Mouse (Mus musculus) neural tube, embryonic 12.5 days (tissue): ENCODE results near the gene Lmo7. TPM values are rescaled to one million over a fixed set of nuclear protein-coding genes. Genes with fewer than 3 reads are reported as not detected.

Source experiments
- ATAC-seq: fragments of 200-750 bp; cut with Nextera tagmentation; 2 replicates; pipeline ENCODE4 v1.8.0; 2017; ENCODE audit warnings: low read depth, mild to moderate bottlenecking, moderate TSS enrichment, moderate library complexity; ENCODE audit not compliant: low FRiP score
- H3K27ac ChIP-seq: fragments of 300-500 bp; sonication (generic); 2 replicates; pipeline ENCODE4 v1.5.1; 2016
- H3K27me3 ChIP-seq: fragments of 300-500 bp; sonication (generic); replicated peaks from 2 replicates; pipeline ENCODE4 v1.6.1; 2016; ENCODE audit warnings: mild to moderate bottlenecking
- H3K36me3 ChIP-seq: fragments of 300-500 bp; sonication (generic); 2 replicates; pipeline ENCODE4 v1.6.1; 2016; ENCODE audit warnings: mild to moderate bottlenecking
- H3K4me1 ChIP-seq: fragments of 300-500 bp; sonication (generic); 2 replicates; pipeline ENCODE4 v1.6.1; 2016
- H3K4me2 ChIP-seq: fragments of 300-500 bp; sonication (generic); replicated peaks from 2 replicates; pipeline ENCODE4 v1.6.1; 2016; ENCODE audit warnings: mild to moderate bottlenecking
- H3K4me3 ChIP-seq: fragments of 300-500 bp; sonication (generic); 2 replicates; pipeline ENCODE4 v1.5.1; 2016
- H3K9ac ChIP-seq: fragments of 300-500 bp; sonication (generic); 2 replicates; pipeline ENCODE4 v1.6.1; 2016; ENCODE audit warnings: mild to moderate bottlenecking
- H3K9me3 ChIP-seq: fragments of 300-500 bp; sonication (generic); 2 replicates; pipeline ENCODE4 v1.6.1; 2016; ENCODE audit warnings: mild to moderate bottlenecking
- WGBS: fragments of 180-500 bp; shearing (Covaris S2); methylation state at CpG from one replicate; pipeline ENCODE4 v1.1.7; 2016; 5-methylcytosine and 5-hydroxymethylcytosine counted together
- polyA plus RNA-seq: library from polyadenylated mRNA; unstranded; fragments of >200 nt; fragmentation: Nextera tagmentation; extraction: Ambion mirVana; gene quantifications from 2 replicates; pipeline ENCODE4 v1.2.1, GENCODE M21; 2016

Lmo7 gene
- polyA plus RNA-seq, 1 experiment from 2014 or later, result 2.5 TPM

DNA sequence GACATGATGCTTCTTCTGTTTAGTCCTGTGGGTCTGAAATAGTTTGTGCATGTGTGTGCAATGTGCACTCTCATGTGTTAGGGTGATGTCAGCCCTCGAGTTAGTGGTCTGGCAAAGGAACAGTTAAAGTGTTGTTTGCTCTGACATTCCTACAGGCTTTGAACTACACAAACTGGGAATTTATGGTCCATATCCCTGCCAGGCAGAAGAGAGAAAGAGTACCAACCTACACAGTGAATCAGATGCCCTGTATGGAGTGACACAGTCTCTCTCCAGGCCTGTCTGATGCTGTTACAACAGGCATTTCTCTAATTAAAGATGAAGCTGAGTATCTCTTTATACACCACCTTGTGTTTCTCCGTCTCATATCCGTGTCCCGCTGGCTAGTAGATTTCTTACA, 21.2 kb downstream of the Lmo7 start:
- Histone ChIP-seq H3K27me3 (no peaks in the 10 kb centered on the region), H3K4me2 (no peak overlapping the region), H3K9me3 (no peaks in the 10 kb centered on the region), H3K4me3 (no peak overlapping the region), H3K4me1 (no peaks in the 10 kb centered on the region), H3K36me3 (no peaks in the 10 kb centered on the region), H3K9ac (no peak overlapping the region), H3K27ac (no peak overlapping the region)
- whole genome bisulfite sequencing, result 85% methylated on average over 4 of the region's 4 CpGs
- no peak for ATAC-seq

DNA sequence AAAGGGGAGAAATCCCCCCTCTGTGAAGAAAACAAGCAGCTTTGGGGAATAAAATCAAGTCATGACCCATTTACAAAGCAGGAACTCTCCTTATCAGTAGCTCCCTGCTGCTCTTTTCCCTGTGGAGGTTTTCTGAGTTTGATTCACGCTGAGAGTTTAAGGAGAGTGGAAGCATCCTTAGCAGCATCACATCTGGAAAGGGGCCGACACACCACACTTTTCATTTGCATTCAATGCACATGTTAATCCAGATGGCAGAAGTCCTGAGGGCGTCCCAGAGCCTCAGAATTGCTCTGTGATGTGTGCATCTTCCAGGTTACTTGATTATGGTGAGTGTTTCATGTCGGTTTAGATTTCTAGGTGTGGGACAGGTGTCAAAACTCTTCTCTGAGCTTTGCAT, 25.7 kb downstream of the Lmo7 start:
- WGBS, result 46% methylated on average over 4 of the region's 4 CpGs
- Histone ChIP-seq H3K27ac (no peak overlapping the region), H3K9ac (no peak overlapping the region), H3K4me2 (no peak overlapping the region), H3K4me3 (no peak overlapping the region), H3K27me3 (no peaks in the 10 kb centered on the region), H3K9me3 (no peaks in the 10 kb centered on the region), H3K4me1 (no peaks in the 10 kb centered on the region), H3K36me3 (no peaks in the 10 kb centered on the region)
- ATAC-seq, result no peak

DNA sequence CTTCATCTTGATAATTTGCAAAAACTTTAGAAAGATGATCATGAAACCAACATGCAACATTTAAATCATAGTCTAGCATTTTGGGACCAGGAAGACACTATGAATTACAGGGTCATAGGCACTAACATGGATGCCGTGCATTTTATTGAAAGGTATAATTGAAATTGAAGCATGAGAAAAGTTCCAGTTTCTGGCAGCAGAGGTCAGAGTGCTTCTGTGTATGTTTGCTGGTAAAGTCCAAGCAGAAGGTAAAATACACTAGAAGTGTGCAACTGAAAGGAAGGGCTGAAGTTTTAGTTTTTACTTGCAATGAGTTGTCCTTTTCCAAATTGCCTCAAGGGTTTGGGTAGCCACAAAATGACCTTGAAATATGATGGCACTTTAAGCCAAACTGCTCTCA, 32.5 kb downstream of the Lmo7 start:
- no peaks in the 10 kb centered on the region for H3K4me1 ChIP-seq
- H3K27me3 ChIP-seq, result no peaks in the 10 kb centered on the region
- WGBS, result 62% methylated on average over 1 of the region's 1 CpGs
- H3K9ac ChIP-seq, result no peak overlapping the region
- no peaks in the 10 kb centered on the region for H3K9me3 ChIP-seq
- H3K27ac ChIP-seq, result no peak overlapping the region
- ATAC-seq, result no peak
- no peak overlapping the region for H3K4me3 ChIP-seq
- H3K4me2 ChIP-seq, result no peak overlapping the region
- H3K36me3 ChIP-seq, result no peaks in the 10 kb centered on the region

DNA sequence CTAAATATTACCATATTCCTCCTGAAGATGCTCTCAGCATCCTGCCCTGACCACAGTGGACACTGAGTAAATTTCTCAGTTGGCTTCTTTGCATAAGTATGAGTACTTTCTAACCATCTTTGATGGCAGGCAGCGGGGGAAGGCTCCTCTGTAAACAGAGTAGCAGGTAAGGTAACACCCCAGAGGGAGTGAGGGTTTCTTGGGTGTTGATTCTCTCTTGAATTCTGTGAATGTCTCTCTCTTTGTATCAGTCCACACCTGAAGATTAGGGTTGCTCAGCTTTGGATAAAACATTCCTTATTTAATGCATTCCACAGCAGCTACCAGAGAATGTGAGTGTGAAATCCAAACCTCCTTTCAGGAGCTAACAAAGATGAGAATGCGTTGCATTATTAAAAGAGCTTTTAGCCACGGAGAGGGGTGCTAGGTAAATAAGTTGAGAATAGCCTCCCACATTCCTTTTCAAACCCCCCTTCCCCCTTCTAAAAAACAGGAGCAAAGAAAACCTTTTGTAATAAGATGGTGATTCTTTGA, 34.1 kb downstream of the Lmo7 start:
- no peak for ATAC-seq

DNA sequence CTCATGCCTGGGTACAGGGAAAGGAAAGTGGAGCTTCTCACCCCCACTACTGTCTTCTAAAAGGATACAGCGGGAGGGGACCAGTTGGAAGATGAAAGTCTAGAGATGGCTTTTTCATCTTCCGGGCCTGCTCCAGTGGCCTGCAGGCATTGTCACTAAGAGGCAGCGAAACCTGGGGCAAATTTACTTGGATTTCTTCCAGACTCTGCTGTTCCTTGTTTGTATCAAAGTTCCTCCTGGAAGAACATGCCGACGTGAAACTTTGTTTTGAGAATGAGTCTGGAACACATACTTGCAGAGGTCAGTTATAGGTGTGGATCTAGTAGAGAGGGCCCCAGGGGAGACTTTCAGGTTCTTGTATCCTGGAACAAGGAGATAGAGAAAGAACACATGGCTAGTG, 41.6 kb downstream of the Lmo7 start:
- no peaks in the 10 kb centered on the region for H3K27me3 ChIP-seq
- H3K4me1 ChIP-seq, result no peaks in the 10 kb centered on the region
- no peaks in the 10 kb centered on the region for H3K36me3 ChIP-seq
- ATAC-seq, result no peak
- 92% methylated on average over 5 of the region's 5 CpGs for WGBS
- no peak overlapping the region for H3K27ac ChIP-seq
- no peak overlapping the region for H3K4me3 ChIP-seq
- no peaks in the 10 kb centered on the region for H3K9me3 ChIP-seq
- H3K4me2 ChIP-seq, result no peak overlapping the region
- H3K9ac ChIP-seq, result no peak overlapping the region

More for the DNA sequence above, 34.1 kb downstream of the Lmo7 start:
- Histone ChIP-seq H3K9ac (no peak overlapping the region), H3K27ac (no peak overlapping the region), H3K4me2 (no peak overlapping the region), H3K36me3 (no peaks in the 10 kb centered on the region), H3K27me3 (no peaks in the 10 kb centered on the region), H3K4me3 (no peak overlapping the region), H3K4me1 (no peaks in the 10 kb centered on the region), H3K9me3 (no peaks in the 10 kb centered on the region)
- WGBS, result 46% methylated on average over 3 of the region's 3 CpGs

DNA sequence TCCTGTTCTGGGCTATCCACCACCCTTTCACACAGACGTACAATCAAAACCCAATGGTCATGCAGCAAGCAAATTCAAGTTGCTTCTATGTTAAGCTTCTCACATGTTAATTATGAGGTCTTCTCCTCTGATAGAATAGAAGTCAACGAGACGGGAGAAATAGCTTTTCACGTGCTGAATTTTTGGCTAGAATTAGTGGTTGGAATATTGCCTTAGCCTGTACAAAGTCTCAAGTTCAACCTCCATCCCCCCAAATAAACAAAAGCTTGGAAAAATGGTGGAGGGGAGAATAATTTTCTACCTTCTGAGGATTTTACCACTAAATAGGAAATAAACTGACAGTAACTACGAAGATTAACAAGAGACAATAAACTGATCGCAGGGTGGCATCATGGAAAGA, 42.0 kb downstream of the Lmo7 start:
- H3K9ac ChIP-seq, result no peak overlapping the region
- H3K4me1 ChIP-seq, result no peaks in the 10 kb centered on the region
- no peaks in the 10 kb centered on the region for H3K9me3 ChIP-seq
- no peak for ATAC-seq
- no peak overlapping the region for H3K27ac ChIP-seq
- no peak overlapping the region for H3K4me3 ChIP-seq
- 94% methylated on average over 6 of the region's 6 CpGs for WGBS
- H3K27me3 ChIP-seq, result no peaks in the 10 kb centered on the region
- no peaks in the 10 kb centered on the region for H3K36me3 ChIP-seq
- H3K4me2 ChIP-seq, result no peak overlapping the region

DNA sequence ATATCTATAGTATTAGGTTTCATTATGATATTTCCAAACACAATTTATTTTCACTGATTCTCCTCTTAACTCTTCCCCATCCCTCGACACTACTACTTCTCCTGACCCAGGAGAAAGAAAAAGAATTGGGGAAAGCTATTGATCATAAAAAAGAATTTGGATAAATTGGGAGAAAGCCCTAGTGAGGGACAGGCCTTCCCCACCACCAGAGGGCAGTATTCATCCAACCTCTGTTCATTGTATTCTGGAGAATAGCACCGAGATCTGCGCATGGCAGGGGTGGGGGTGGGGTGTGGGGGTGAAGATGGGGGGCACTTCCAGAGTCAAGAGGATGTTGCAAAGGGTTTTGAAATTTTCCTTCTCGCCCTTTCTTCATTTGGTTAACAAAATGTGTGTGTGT, 44.9 kb downstream of the Lmo7 start:
- Histone ChIP-seq H3K4me3 (no peak overlapping the region), H3K4me2 (no peak overlapping the region), H3K9ac (no peak overlapping the region), H3K27me3 (no peaks in the 10 kb centered on the region), H3K9me3 (no peaks in the 10 kb centered on the region), H3K4me1 (no peaks in the 10 kb centered on the region), H3K27ac (no peak overlapping the region), H3K36me3 (no peaks in the 10 kb centered on the region)
- ATAC-seq, result 0 out of 2 replicates have a peak, but pooled peaks have one; percentile 48
- WGBS, result 57% methylated on average over 4 of the region's 4 CpGs

DNA sequence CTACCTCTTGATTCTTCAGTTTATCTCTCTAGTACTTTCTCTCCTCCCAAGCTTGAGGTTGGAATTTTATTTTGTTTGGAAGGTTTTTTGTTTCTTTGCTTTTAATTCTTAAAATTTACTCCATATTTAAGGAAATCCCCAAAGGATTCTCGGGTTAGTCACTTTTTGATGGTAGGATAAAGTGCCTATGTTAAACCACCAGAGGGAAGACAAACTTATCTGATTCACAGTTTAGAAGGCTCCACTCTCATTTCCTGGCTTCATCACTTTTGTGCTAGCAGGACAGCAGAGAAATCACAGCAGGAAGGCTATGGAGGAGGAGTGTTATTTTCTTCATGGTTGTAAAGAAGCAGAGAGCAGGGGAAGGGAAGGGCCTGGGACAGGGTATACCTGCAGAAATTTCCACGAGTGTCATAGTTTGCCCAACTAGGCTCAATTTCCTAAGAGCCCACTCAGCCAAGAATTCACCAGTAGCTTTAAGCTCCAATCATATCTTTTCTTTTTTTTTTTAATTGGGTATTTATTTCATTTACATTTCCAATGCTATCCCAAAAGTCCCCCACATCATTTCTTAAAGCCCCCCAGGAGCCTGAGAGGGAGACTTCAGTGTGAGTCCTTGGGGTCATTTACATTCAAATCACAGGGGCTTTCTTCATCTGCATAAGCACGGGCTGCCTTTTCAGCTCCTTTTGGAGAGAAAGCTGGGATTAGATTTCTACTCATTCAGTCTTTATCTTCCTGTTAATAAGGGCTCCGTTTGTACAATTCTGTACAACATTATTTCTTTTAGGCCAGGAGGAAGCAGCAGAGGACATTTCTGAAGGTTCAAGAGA, 46.8 kb downstream of the Lmo7 start:
- no peaks in the 10 kb centered on the region for H3K36me3 ChIP-seq
- no peak for ATAC-seq
- no peaks in the 10 kb centered on the region for H3K27me3 ChIP-seq
- H3K9me3 ChIP-seq, result no peaks in the 10 kb centered on the region
- no peak overlapping the region for H3K4me3 ChIP-seq
- no peak overlapping the region for H3K9ac ChIP-seq
- H3K27ac ChIP-seq, result no peak overlapping the region
- no peak overlapping the region for H3K4me2 ChIP-seq
- WGBS, result 12% methylated on average over 4 of the region's 4 CpGs
- H3K4me1 ChIP-seq, result no peaks in the 10 kb centered on the region

DNA sequence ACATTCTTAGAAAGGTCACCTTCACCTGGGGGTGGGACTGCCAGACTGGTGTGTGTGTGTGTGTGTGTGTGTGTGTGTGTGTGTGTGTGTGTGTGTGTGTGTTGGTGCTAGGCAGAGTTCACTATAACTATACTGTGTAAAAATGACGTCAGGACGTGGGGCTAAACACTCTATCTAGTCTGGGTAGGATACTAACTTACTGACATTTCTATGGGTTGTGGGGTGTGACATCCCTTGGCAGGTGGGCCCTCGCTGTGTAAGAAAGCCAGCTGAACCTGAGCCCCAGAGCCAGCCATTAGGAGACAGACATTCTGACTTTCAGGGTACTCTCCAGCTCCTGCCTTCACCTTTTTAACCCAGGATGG, 47.4 kb downstream of the Lmo7 start:
- Histone ChIP-seq H3K9ac (no peak overlapping the region), H3K4me3 (no peak overlapping the region), H3K4me1 (no peaks in the 10 kb centered on the region), H3K36me3 (no peaks in the 10 kb centered on the region), H3K4me2 (no peak overlapping the region), H3K9me3 (no peaks in the 10 kb centered on the region), H3K27ac (no peak overlapping the region), H3K27me3 (no peaks in the 10 kb centered on the region)
- ATAC-seq, result no peak
- 44% methylated on average over 3 of the region's 3 CpGs for WGBS

DNA sequence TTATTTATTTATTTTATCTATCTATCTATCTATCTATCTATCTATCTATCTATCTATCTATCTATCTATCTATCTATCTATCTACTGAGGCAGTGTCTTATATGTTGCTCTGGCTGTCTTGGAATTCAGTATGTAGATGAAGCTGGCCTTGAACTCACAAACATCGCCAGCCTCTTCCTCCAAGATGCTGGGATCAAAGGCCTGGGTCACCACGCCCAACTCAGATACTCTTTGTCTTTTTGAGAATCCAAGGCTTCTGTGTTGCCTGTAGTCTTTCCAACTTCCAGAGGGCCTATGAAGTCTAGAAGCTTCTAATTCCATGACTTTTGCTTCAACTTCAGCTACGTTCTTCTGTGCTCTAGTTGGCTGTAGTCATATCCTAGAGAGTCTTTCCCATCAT, 48.7 kb downstream of the Lmo7 start:
- Histone ChIP-seq H3K27me3 (no peaks in the 10 kb centered on the region), H3K9ac (no peak overlapping the region), H3K4me2 (no peak overlapping the region), H3K4me3 (no peak overlapping the region), H3K27ac (no peak overlapping the region), H3K36me3 (no peaks in the 10 kb centered on the region), H3K4me1 (no peaks in the 10 kb centered on the region), H3K9me3 (no peaks in the 10 kb centered on the region)
- WGBS, result 89% methylated on average over 3 of the region's 3 CpGs
- no peak for ATAC-seq

DNA sequence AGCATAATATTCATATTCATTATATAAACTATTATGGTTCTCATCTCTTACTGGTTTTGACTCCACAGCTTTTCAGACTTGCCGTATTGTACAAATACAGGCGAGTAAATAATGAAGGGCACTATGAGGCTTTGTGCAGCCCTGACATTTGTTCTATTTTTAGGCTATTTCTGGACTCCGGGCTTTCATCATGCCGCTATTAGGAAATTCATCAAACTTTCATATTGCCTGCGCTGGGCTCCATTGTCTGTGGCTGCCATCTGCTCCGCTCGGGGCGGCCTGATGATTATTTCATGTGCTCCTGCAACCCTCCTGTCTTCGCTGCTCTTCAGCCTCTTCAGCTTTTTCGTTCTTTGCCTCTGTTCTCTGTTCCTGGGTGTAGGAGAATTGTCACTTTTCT, 50.3 kb downstream of the Lmo7 start:
- no peaks in the 10 kb centered on the region for H3K27me3 ChIP-seq
- H3K4me3 ChIP-seq, result no peak overlapping the region
- H3K36me3 ChIP-seq, result no peaks in the 10 kb centered on the region
- WGBS, result 73% methylated on average over 10 of the region's 10 CpGs
- no peak for ATAC-seq
- no peaks in the 10 kb centered on the region for H3K9me3 ChIP-seq
- H3K9ac ChIP-seq, result no peak overlapping the region
- no peak overlapping the region for H3K4me2 ChIP-seq
- H3K4me1 ChIP-seq, result no peaks in the 10 kb centered on the region
- no peak overlapping the region for H3K27ac ChIP-seq

DNA sequence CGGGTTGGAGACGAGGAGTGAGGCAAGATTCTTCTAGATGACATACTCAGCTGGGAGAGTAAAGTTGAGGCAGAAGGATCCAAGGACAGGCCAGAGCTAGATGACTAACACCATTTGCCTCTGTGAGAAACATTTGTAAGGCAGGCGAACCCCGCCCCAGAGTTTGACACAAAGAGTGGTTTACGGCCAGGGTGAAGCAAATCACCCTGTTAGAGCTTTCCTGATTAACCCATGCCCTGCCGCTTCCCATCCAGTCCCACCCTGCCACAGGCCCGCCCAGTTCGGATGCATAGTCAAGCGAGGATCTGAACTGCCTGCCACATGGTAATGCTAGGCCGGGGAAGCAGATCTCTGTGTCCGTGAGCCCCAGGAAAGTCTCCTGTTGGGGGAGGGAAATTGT, 51.5 kb downstream of the Lmo7 start:
- Histone ChIP-seq H3K36me3 (no peaks in the 10 kb centered on the region), H3K27me3 (no peaks in the 10 kb centered on the region), H3K9ac (no peak overlapping the region), H3K27ac (no peak overlapping the region), H3K4me2 (no peak overlapping the region), H3K4me3 (no peak overlapping the region), H3K4me1 (no peaks in the 10 kb centered on the region), H3K9me3 (no peaks in the 10 kb centered on the region)
- ATAC-seq, result no peak; the same call in 1 of the 2 replicates
- WGBS, result 54% methylated on average over 11 of the region's 11 CpGs

DNA sequence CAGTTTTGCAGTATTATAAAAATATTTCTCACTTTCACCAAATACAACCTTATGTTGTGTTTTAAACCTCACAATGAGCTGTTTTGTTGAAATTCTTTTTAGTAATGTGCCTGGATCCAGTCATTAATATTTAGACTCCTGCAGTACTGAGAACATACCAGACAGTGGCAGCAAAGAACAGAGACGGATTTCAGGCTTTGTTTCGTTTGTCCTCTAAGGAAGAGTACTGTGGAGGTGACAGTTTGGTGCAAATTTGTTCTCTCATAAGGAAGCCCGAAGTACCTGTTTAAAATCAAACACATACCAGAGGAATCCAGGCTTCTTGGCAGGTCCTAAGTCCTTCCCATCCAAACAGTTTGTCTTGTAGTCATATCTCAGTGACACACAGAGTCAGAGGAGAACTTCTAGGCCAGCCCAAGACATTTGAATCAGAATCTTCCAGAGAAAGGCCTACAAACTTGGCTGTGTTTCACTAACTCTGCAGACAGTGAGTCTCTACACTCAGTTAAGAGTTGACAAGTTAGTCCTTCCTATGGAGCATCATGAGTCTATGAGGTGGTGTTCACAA, 52.3 kb downstream of the Lmo7 start:
- Histone ChIP-seq H3K36me3 (no peaks in the 10 kb centered on the region), H3K4me1 (no peaks in the 10 kb centered on the region), H3K4me2 (no peak overlapping the region), H3K27ac (no peak overlapping the region), H3K27me3 (no peaks in the 10 kb centered on the region), H3K9me3 (no peaks in the 10 kb centered on the region), H3K4me3 (no peak overlapping the region), H3K9ac (no peak overlapping the region)
- WGBS, result 41% methylated on average over 3 of the region's 3 CpGs
- ATAC-seq, result no peak
